Mouse (Mus musculus): ENCODE results near the gene Neurog1. TPM values are rescaled to one million over a fixed set of nuclear protein-coding genes. Genes with fewer than 3 reads are reported as not detected.

The Neurog1 gene
- polyA plus RNA-seq, 1 experiment from 2014 or later = not detected

DNA sequence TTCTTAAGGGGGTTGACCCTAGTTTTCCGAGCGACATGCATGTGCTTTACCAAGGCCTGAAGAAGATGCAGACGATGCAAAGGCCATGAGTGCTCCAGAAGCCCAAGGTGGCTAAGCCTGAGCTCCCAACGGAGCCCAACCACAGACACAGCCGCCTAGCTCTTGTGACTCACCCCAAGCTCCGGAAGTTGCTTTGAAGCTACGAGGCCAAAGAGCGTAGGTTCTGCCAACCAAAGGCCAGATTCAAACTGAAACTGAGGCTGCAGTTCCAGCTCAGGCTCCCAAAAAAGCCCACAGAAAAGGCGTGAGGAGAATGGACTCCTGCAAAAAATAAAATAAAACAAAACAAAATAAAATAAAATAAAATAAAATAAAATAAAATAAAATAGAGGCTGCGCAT, 14.1 kb downstream of the Neurog1 start:
- Histone ChIP-seq H3K4me3 (replicated peaks) (no peak overlapping the region), H3K27me3 (peaks cover 14% of the 10 kb centered on the region), H3K27ac (no peak overlapping the region)

DNA sequence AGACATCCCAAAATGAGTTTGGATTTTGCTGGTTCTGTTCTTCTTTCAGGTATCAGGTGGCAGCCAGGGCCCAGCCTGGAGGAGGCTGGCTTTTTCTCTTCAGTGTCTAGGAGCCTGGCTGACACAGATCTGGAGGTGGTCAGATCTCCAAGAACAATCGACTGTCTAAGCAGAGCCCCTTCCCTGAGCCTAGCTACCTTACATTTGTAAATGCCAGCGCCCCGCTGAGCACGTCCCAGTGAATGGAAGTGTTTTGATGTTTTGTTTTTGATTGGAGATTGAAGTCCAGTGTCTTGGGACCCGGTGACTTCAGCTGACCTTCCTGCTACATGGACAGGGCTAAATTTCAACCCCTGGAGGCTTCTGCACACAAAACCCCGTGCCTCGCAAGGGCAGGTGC, 15.8 kb downstream of the Neurog1 start:
- Histone ChIP-seq H3K9ac (no peak overlapping the region), H3K27me3 (peaks cover 25% of the 10 kb centered on the region), H3K36me3 (no peaks in the 10 kb centered on the region), H3K4me3 (replicated peaks) (no peak overlapping the region), H3K27ac (no peak overlapping the region), H3K4me2 (no peak overlapping the region), H3K4me1 (replicated peaks) (no peaks in the 10 kb centered on the region), H3K9me3 (replicated peaks) (no peaks in the 10 kb centered on the region)
- DNase-seq = no peak
- WGBS (ENCODE audit: insufficient replicate concordance) = 24% methylated on average over 7 of the region's 7 CpGs
- ATAC-seq (ENCODE audit: low read depth) = no peak

More for the DNA sequence above, 14.1 kb downstream of the Neurog1 start:
- ATAC-seq (ENCODE audit: low read depth) (no peak), DNase-seq (no peak)
- no peak overlapping the region for H3K9ac ChIP-seq
- H3K9me3 ChIP-seq (replicated peaks) = no peaks in the 10 kb centered on the region
- WGBS (ENCODE audit: insufficient replicate concordance) = 59% methylated on average over 10 of the region's 10 CpGs
- no peaks in the 10 kb centered on the region for H3K4me1 ChIP-seq (replicated peaks)
- H3K36me3 ChIP-seq = no peaks in the 10 kb centered on the region
- no peak overlapping the region for H3K4me2 ChIP-seq

DNA sequence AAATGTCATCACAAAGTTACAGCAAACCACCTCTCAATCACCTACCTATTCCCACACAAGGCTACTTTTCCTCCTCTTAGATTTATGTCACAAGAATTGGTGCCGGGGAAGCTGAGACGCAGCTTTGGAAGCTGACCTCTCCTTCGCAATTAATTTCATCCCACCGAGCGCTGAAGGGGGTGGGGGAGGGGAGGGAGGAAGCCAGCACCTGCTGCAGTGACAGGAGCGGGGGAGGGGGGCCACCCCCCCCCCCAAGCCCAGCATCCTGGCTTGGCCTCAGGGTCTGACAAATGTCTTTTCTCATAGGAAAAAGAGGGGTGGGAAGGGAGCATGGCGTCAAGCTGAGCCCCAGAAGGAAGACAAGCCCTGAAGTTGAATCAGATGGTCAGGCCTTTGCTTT, 23.2 kb downstream of the Neurog1 start:
- Histone ChIP-seq H3K27me3 (peaks cover 67% of the 10 kb centered on the region), H3K36me3 (no peaks in the 10 kb centered on the region), H3K4me2 (no peak overlapping the region), H3K9ac (no peak overlapping the region), H3K9me3 (replicated peaks) (no peaks in the 10 kb centered on the region), H3K27ac (no peak overlapping the region), H3K4me3 (replicated peaks) (no peak overlapping the region), H3K4me1 (replicated peaks) (no peaks in the 10 kb centered on the region)
- DNase-seq (no peak), ATAC-seq (ENCODE audit: low read depth) (no peak)
- 20% methylated on average over 7 of the region's 7 CpGs for WGBS (ENCODE audit: insufficient replicate concordance)

DNA sequence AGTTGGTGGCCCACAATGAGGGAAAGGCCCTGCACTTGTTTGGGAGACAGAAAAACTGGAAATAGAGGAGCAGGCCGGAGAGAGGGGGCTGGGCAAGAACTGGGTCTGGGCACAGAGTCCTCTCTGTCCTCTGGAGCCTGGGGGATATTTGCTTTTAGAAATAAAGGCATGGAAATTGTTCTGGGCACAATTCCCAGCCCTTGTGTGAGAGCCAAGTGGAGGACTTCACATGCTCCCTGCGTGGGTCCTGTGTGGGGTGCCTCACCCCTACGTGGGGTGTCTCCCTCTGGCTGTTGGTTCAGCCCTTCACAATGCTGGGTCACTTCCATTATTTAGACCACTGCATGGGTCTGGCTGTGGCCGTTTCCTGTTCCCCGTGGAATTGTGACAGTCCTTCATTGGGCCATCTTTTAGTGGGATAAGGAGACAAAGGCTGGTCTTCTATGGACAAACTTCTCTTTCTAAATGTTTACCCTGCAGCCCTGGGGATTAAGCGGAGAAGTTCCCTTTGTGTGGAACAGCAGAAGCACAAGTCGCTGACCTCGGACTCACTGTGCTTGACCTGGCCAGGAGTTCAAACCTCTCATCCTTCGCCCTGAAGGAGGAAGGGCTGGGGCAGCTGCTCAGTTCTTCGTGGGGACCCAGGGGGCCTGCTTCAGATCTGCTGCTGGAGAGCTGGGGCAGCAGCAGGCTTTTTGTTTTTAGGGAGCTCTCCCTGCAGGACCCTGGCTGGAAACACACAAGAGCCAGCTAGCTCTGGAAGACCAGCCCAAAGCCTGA, 25.6 kb downstream of the Neurog1 start:
- no peaks in the 10 kb centered on the region for H3K9me3 ChIP-seq (replicated peaks)
- 22% methylated on average over 10 of the region's 10 CpGs for WGBS (ENCODE audit: insufficient replicate concordance)
- no peak overlapping the region for H3K4me2 ChIP-seq
- 0 out of 2 replicates have a peak, but pooled peaks cover 3% of the 10 kb centered on the region for H3K4me1 ChIP-seq (replicated peaks)
- no peak overlapping the region for H3K9ac ChIP-seq
- ATAC-seq (ENCODE audit: low read depth) (no peak), DNase-seq (no peak)
- H3K36me3 ChIP-seq = no peaks in the 10 kb centered on the region
- H3K27me3 ChIP-seq = peaks cover 83% of the 10 kb centered on the region
- H3K27ac ChIP-seq = no peak overlapping the region
- H3K4me3 ChIP-seq (replicated peaks) = no peak overlapping the region

DNA sequence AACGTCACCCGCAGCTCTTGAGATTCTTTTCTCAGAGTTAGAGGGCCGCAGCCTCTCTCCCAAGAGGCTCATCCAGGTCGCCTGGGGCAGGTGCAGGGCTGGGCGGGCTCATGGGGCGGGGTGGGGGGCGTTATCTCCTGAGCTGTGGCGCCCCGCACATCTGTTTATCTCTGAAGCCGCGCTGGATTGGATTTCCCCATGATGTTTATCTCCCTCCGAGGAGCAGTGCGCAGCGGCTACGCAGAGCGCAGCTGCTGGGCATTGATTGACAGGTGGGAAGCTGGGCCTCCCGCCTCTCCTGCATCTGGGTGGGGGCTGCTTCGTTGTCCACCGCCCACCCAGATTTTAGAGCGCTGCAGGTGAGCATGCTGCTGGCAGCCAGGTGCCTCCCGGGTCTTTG, 28.3 kb downstream of the Neurog1 start:
- Histone ChIP-seq H3K36me3 (no peaks in the 10 kb centered on the region), H3K4me3 (replicated peaks) (no peak overlapping the region), H3K4me2 (no peak overlapping the region), H3K9ac (no peak overlapping the region), H3K27me3 (peaks cover 87% of the 10 kb centered on the region), H3K27ac (no peak overlapping the region), H3K4me1 (replicated peaks) (0 out of 2 replicates have a peak, but pooled peaks cover 4% of the 10 kb centered on the region), H3K9me3 (replicated peaks) (no peaks in the 10 kb centered on the region)
- ATAC-seq (ENCODE audit: low read depth) = no peak
- WGBS (ENCODE audit: insufficient replicate concordance) = 3% methylated on average over 21 of the region's 21 CpGs
- no peak for DNase-seq

DNA sequence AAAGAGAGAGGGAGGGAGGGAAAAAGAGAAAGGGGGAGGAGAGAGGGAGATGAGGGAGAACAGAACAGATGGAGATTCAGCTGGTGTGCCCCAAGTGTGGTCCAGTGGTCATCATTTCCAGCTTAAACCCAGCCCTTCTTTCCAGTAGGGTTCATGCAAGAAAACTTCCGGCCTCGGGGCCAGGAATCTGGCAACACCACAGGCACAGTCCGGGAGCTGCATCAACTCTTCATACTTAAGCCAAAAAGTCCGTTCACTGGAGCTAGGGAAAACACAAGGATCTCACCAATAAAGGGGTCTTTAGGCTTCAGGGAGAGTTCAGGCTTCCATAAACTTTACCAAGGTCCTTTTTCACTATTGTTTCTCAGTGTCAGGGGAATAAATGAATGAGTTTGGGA, 29.1 kb downstream of the Neurog1 start:
- no peaks in the 10 kb centered on the region for H3K9me3 ChIP-seq (replicated peaks)
- ATAC-seq (ENCODE audit: low read depth) (no peak), DNase-seq (no peak)
- H3K4me3 ChIP-seq (replicated peaks) = no peak overlapping the region
- no peak overlapping the region for H3K4me2 ChIP-seq
- H3K27me3 ChIP-seq = peaks cover 80% of the 10 kb centered on the region
- no peak overlapping the region for H3K27ac ChIP-seq
- H3K9ac ChIP-seq = no peak overlapping the region
- H3K4me1 ChIP-seq (replicated peaks) = 0 out of 2 replicates have a peak, but pooled peaks cover 4% of the 10 kb centered on the region
- H3K36me3 ChIP-seq = no peaks in the 10 kb centered on the region
- 3% methylated on average over 4 of the region's 4 CpGs for WGBS (ENCODE audit: insufficient replicate concordance)

DNA sequence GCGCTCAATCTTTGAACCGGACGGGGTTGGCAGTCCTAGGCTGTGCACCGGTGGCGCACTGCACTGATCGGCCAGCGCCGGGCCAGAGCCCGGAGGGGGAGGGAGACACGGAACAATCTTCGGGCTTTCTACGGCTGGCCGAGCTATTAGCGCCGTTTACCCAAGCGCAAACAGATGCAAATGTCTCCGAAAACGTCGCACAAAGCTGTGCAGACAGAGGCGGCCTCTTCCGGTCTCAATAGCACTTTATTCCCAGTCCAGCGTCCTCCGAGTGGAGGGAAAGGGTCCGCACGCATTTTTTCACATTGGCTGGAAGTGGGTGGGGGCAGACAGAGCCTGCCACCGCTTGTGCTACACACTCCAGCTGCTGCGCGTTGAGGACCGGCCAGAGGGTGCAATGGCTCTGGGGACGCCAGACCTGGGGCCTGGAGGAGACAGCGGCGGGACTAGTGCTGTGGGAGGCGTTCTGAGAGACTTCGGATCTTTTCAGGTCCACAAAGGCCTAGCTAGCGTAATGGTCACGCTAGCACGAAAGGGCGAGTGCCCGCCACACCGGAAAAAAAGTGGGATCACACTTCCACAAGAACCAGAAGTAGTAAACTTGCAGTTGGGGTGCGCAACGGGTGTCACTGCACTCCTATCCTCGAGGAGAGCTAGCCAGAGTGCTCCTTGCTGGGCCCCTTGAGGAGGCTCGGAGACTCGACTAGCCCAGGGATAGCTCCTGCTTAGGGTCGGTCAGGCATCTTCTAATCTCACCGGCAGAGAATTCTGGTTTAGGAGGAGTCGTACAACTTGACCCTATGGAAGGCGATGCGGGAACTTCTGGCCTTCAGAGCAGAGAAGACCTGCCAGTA, 29.7 kb downstream of the Neurog1 start:
- Histone ChIP-seq H3K9me3 (replicated peaks) (no peaks in the 10 kb centered on the region), H3K4me3 (replicated peaks) (no peak overlapping the region), H3K4me1 (replicated peaks) (0 out of 2 replicates have a peak, but pooled peaks cover 4% of the 10 kb centered on the region), H3K9ac (no peak overlapping the region), H3K36me3 (no peaks in the 10 kb centered on the region), H3K27me3 (peaks cover 79% of the 10 kb centered on the region), H3K4me2 (peak overlapping the region; percentile 33; the same call in 1 of the 2 replicates), H3K27ac (no peak overlapping the region)
- WGBS (ENCODE audit: insufficient replicate concordance) = 3% methylated on average over 50 of the region's 50 CpGs
- no peak for ATAC-seq (ENCODE audit: low read depth)
- no peak for DNase-seq

DNA sequence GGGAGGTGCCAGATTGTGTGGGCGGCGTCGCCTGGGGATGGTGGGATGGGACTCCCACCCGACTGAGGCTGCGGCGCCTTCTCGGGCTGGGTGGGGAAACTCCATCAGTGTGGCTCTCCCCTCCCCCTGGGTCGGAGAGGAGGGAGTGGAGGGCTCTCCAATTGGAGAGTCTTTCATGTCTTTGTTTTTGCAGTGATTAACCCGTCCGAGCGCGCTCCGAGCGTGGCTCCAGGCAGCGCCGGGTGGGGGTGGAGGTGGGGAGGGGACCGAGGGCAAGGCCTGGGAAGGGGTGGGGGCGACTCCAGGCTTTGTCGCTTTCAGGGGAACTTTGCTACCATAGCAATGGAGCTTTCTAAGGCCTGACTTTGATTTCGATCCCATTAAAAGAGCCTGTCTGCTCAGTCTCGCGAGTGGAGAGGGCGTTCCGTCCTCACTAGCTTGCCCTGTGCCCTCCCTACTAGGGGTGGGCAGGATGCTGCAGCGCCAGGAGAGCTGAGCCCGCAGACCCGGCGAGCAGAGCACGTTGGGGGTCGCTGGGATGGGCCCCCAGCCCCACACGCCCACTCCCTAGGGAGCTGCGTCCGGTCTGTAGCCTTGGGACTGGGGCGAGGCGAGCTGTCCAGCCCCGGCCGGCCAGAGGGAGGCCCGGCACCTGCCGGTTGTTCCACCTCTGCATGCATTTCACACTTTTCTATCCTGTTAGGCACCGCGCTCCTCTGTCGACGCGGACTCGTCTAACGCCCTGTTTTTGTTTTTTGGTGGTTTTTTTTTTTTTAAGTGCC, 30.6 kb downstream of the Neurog1 start:
- no peak overlapping the region for H3K27ac ChIP-seq
- H3K4me1 ChIP-seq (replicated peaks) = 0 out of 2 replicates have a peak, but pooled peaks cover 4% of the 10 kb centered on the region
- DNase-seq = no peak
- H3K4me3 ChIP-seq (replicated peaks) = 0 out of 2 replicates have a peak overlapping the region, but pooled peaks have one; percentile 6
- H3K4me2 ChIP-seq = peak overlapping the region; percentile 33; the same call in 1 of the 2 replicates
- no peaks in the 10 kb centered on the region for H3K36me3 ChIP-seq
- no peak overlapping the region for H3K9ac ChIP-seq
- 3% methylated on average over 46 of the region's 46 CpGs for WGBS (ENCODE audit: insufficient replicate concordance)
- no peaks in the 10 kb centered on the region for H3K9me3 ChIP-seq (replicated peaks)
- ATAC-seq (ENCODE audit: low read depth) = no peak
- peaks cover 78% of the 10 kb centered on the region for H3K27me3 ChIP-seq

DNA sequence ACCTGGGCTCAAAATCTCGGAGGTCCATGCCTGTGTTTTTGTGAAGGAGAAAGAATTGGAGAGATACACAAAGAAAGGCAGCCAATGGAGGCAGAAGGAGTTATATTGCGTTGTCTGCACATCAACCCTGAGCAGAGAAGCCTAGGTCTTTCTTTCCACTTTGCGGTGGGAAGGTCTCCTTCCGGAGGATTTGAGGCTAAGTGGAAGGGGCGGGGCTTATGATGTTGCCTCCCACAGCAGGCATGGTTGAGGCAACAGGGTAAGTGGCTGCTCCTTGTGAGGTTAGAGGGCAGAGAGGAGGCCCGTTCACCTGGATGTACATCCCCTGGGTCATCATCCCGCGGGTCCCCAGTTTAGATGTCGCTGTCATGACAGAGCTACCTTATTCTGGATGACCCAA, 32.7 kb downstream of the Neurog1 start:
- H3K4me2 ChIP-seq = no peak overlapping the region
- H3K4me1 ChIP-seq (replicated peaks) = 0 out of 2 replicates have a peak, but pooled peaks cover 4% of the 10 kb centered on the region
- H3K27me3 ChIP-seq = peaks cover 77% of the 10 kb centered on the region
- WGBS (ENCODE audit: insufficient replicate concordance) = 36% methylated on average over 9 of the region's 9 CpGs
- H3K9me3 ChIP-seq (replicated peaks) = no peaks in the 10 kb centered on the region
- H3K4me3 ChIP-seq (replicated peaks) = no peak overlapping the region
- ATAC-seq (ENCODE audit: low read depth) (no peak), DNase-seq (no peak)
- H3K36me3 ChIP-seq = no peaks in the 10 kb centered on the region
- no peak overlapping the region for H3K27ac ChIP-seq
- no peak overlapping the region for H3K9ac ChIP-seq

DNA sequence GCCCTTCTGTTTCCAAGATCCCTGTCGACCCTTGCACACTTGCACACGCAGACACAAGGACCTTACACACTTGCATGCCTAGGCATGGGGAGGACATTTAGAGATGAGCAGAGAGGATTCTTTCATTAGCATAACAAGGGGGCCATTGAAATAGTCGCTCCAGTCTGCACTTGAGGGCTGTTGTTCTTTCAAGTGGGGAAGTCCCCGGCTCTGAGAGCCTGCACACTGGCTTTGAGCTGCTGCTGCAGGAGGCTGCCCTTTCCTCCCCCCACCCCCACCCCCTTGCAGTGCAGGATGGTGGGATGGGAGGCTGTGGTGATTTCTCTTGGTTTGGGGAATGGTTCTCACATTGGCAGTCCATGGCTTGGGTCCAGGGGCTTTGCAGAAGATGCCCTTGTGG, 35.9 kb downstream of the Neurog1 start:
- Histone ChIP-seq H3K4me1 (replicated peaks) (no peaks in the 10 kb centered on the region), H3K9ac (no peak overlapping the region), H3K27ac (no peak overlapping the region), H3K36me3 (no peaks in the 10 kb centered on the region), H3K9me3 (replicated peaks) (no peaks in the 10 kb centered on the region), H3K4me2 (no peak overlapping the region), H3K4me3 (replicated peaks) (no peak overlapping the region), H3K27me3 (peaks cover 61% of the 10 kb centered on the region)
- no peak for ATAC-seq (ENCODE audit: low read depth)
- DNase-seq = no peak
- WGBS (ENCODE audit: insufficient replicate concordance) = 24% methylated on average over 4 of the region's 4 CpGs

DNA sequence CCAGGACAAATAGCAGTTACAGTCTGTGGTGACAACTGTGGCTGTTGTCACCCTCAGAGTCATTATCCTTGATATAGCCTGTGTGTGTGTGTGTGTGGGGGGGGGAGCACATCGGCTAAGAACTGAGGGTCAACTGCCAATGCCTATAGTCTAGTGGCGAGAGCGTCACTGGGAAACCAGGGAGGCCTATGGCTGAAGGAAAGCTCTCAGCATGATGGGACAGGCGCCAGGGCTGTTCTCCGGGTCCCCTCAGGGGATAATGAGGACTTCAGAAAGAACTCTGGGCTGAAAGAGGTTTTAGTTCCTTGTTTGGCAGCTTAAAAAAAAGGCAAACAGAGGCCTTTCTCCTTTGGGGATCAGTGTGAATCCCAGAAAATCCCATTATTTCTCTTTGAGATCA, 37.3 kb downstream of the Neurog1 start:
- no peak overlapping the region for H3K4me2 ChIP-seq
- H3K36me3 ChIP-seq = no peaks in the 10 kb centered on the region
- 49% methylated on average over 5 of the region's 5 CpGs for WGBS (ENCODE audit: insufficient replicate concordance)
- H3K4me1 ChIP-seq (replicated peaks) = no peaks in the 10 kb centered on the region
- ATAC-seq (ENCODE audit: low read depth) (no peak), DNase-seq (no peak)
- no peaks in the 10 kb centered on the region for H3K9me3 ChIP-seq (replicated peaks)
- peaks cover 55% of the 10 kb centered on the region for H3K27me3 ChIP-seq
- H3K27ac ChIP-seq = no peak overlapping the region
- no peak overlapping the region for H3K4me3 ChIP-seq (replicated peaks)
- H3K9ac ChIP-seq = no peak overlapping the region

Data from liver, embryonic 13.5 days (tissue).